Mouse (Mus musculus) midbrain, embryonic 11.5 days (tissue): ENCODE results near the gene Zc3h12d. TPM values are rescaled to one million over a fixed set of nuclear protein-coding genes. Genes with fewer than 3 reads are reported as not detected.
A peak's percentile ranks its signal among the peaks of the same experiment; 100 is the strongest.

ENCODE experiments used
- ATAC-seq: fragments of 200-750 bp; cut with Nextera tagmentation; 2 replicates; pipeline ENCODE4 v1.8.0; 2017; ENCODE audit warnings: moderate TSS enrichment, moderate library complexity; ENCODE audit not compliant: low FRiP score
- DNase-seq: peaks from one replicate; pipeline ENCODE4 v3.0.0; 2015; ENCODE audit warnings: low spot score; ENCODE audit errors: missing footprints
- H3K27ac ChIP-seq: fragments of 300-500 bp; sonication (generic); 2 replicates; pipeline ENCODE4 v1.5.1; 2014; ENCODE audit warnings: low read depth, low read length
- H3K27me3 ChIP-seq: fragments of 300-500 bp; sonication (generic); 2 replicates; pipeline ENCODE4 v1.6.1; 2014; ENCODE audit warnings: mild to moderate bottlenecking, low read length, moderate library complexity, mixed read lengths; ENCODE audit not compliant: control insufficient read depth, insufficient read depth
- H3K36me3 ChIP-seq: fragments of 300-500 bp; sonication (generic); 2 replicates; pipeline ENCODE4 v1.6.1; 2014; ENCODE audit warnings: mild to moderate bottlenecking, low read length, moderate library complexity, mixed read lengths; ENCODE audit not compliant: control insufficient read depth, insufficient read depth
- H3K4me1 ChIP-seq: fragments of 300-500 bp; sonication (generic); 2 replicates; pipeline ENCODE4 v1.6.1; 2014; ENCODE audit warnings: low read length; ENCODE audit not compliant: control insufficient read depth, insufficient read depth
- H3K4me2 ChIP-seq: fragments of 300-500 bp; sonication (generic); 2 replicates; pipeline ENCODE4 v1.6.1; 2014; ENCODE audit warnings: mild to moderate bottlenecking, moderate library complexity
- H3K4me3 ChIP-seq: fragments of 300-500 bp; sonication (generic); 2 replicates; pipeline ENCODE4 v1.5.1; 2014; ENCODE audit warnings: low read depth, low read length
- H3K9ac ChIP-seq: fragments of 300-500 bp; sonication (generic); 2 replicates; pipeline ENCODE4 v1.6.1; 2014; ENCODE audit warnings: low read length
- H3K9me3 ChIP-seq: fragments of 300-500 bp; sonication (generic); 2 replicates; pipeline ENCODE4 v1.6.1; 2016; ENCODE audit warnings: low read length; ENCODE audit not compliant: control insufficient read depth
- WGBS: fragments of 180-500 bp; shearing (Covaris S2); extraction: QIAGEN DNeasy Blood & Tissue Kit; methylation state at CpG from one replicate; pipeline ENCODE4 v1.1.7; 2014; 5-methylcytosine and 5-hydroxymethylcytosine counted together
- polyA plus RNA-seq: library from polyadenylated mRNA; unstranded; fragments of >200 nt; fragmentation: Nextera tagmentation; extraction: Ambion mirVana; gene quantifications from 2 replicates; pipeline ENCODE4 v1.2.1, GENCODE M21; 2014

Gene Zc3h12d
- polyA plus RNA-seq, 1 experiment from 2014 or later: not detected

GRCm38 (mm10) chr10:7864184-7864583 lies 31.9 kb downstream of the Zc3h12d start:
- Histone ChIP-seq H3K36me3 (no peaks in the 10 kb centered on the region), H3K9ac (no peak overlapping the region), H3K27ac (no peak overlapping the region), H3K4me2 (no peak overlapping the region), H3K9me3 (no peaks in the 10 kb centered on the region), H3K4me3 (no peak overlapping the region), H3K4me1 (peaks cover 7% of the 10 kb centered on the region), H3K27me3 (peaks cover 14% of the 10 kb centered on the region)
- 82% methylated on average over 6 of the region's 6 CpGs for WGBS
- ATAC-seq (no peak), DNase-seq (no peak)

- peaks cover 7% of the 10 kb centered on the region for H3K4me1 ChIP-seq
- H3K27ac ChIP-seq: no peak overlapping the region
- no peak overlapping the region for H3K4me3 ChIP-seq
- peak; percentile 37 for DNase-seq
- no peaks in the 10 kb centered on the region for H3K9me3 ChIP-seq
- 80% methylated on average over 3 of the region's 3 CpGs for WGBS
- H3K9ac ChIP-seq: no peak overlapping the region
- H3K4me2 ChIP-seq: no peak overlapping the region
- no peaks in the 10 kb centered on the region for H3K36me3 ChIP-seq
- H3K27me3 ChIP-seq: peaks cover 14% of the 10 kb centered on the region
- ATAC-seq: no peak
Observed at GRCm38 (mm10) chr10:7864806-7865205, 32.5 kb downstream of the Zc3h12d start.

- peaks cover 7% of the 10 kb centered on the region for H3K4me1 ChIP-seq
Observed at GRCm38 (mm10) chr10:7866762-7867665, 34.7 kb downstream of the Zc3h12d start.

GRCm38 (mm10) chr10:7867666-7868030 lies 35.4 kb downstream of the Zc3h12d start:
- H3K4me1 ChIP-seq: peaks cover 7% of the 10 kb centered on the region
- no peaks in the 10 kb centered on the region for H3K36me3 ChIP-seq
- peak overlapping the region; percentile 41 for H3K4me3 ChIP-seq
- H3K9me3 ChIP-seq: no peaks in the 10 kb centered on the region
- H3K27ac ChIP-seq: no peak overlapping the region
- H3K9ac ChIP-seq: peak overlapping the region; percentile 61
- ATAC-seq: peak; percentile 25; the same call in 1 of the 2 replicates
- H3K27me3 ChIP-seq: peaks cover 14% of the 10 kb centered on the region
- peak overlapping the region; percentile 85 for H3K4me2 ChIP-seq
- DNase-seq: peak; percentile 90
- whole genome bisulfite sequencing: 20% methylated on average over 21 of the region's 21 CpGs

More at GRCm38 (mm10) chr10:7866762-7867665, 34.7 kb downstream of the Zc3h12d start:
- peak; percentile 91 for DNase-seq
- peaks cover 14% of the 10 kb centered on the region for H3K27me3 ChIP-seq
- H3K4me3 ChIP-seq: peak overlapping the region; percentile 41
- H3K4me2 ChIP-seq: peak overlapping the region; percentile 85
- no peak overlapping the region for H3K27ac ChIP-seq
- no peaks in the 10 kb centered on the region for H3K36me3 ChIP-seq
- H3K9ac ChIP-seq: peak overlapping the region; percentile 61
- H3K9me3 ChIP-seq: no peaks in the 10 kb centered on the region
- peak; percentile 51 for ATAC-seq
- WGBS: 18% methylated on average over 50 of the region's 50 CpGs

GRCm38 (mm10) chr10:7869746-7870145 lies 37.5 kb downstream of the Zc3h12d start:
- no peak for ATAC-seq
- Histone ChIP-seq H3K4me1 (peaks cover 7% of the 10 kb centered on the region), H3K27ac (no peak overlapping the region), H3K27me3 (peaks cover 14% of the 10 kb centered on the region), H3K9ac (no peak overlapping the region), H3K9me3 (no peaks in the 10 kb centered on the region), H3K36me3 (no peaks in the 10 kb centered on the region), H3K4me3 (no peak overlapping the region), H3K4me2 (no peak overlapping the region)
- 65% methylated on average over 8 of the region's 8 CpGs for WGBS
- peak; percentile 77 for DNase-seq

GRCm38 (mm10) chr10:7870571-7871315 lies 38.5 kb downstream of the Zc3h12d start:
- no peak for ATAC-seq
- Histone ChIP-seq H3K27me3 (peaks cover 14% of the 10 kb centered on the region), H3K9ac (no peak overlapping the region), H3K27ac (no peak overlapping the region), H3K4me3 (no peak overlapping the region), H3K4me2 (no peak overlapping the region), H3K4me1 (peaks cover 7% of the 10 kb centered on the region), H3K36me3 (no peaks in the 10 kb centered on the region), H3K9me3 (no peaks in the 10 kb centered on the region)
- WGBS: 68% methylated on average over 11 of the region's 11 CpGs
- DNase-seq: peak; percentile 89

- Histone ChIP-seq H3K9ac (no peak overlapping the region), H3K4me1 (peaks cover 7% of the 10 kb centered on the region), H3K4me2 (no peak overlapping the region), H3K27ac (no peak overlapping the region), H3K36me3 (no peaks in the 10 kb centered on the region), H3K9me3 (no peaks in the 10 kb centered on the region), H3K4me3 (no peak overlapping the region), H3K27me3 (peaks cover 14% of the 10 kb centered on the region)
- DNase-seq (peak; percentile 59), ATAC-seq (no peak)
- WGBS: 82% methylated on average over 5 of the region's 5 CpGs
Observed at GRCm38 (mm10) chr10:7871381-7872020, 39.2 kb downstream of the Zc3h12d start.

GRCm38 (mm10) chr10:7874194-7874593 lies 41.9 kb downstream of the Zc3h12d start:
- Histone ChIP-seq H3K36me3 (no peaks in the 10 kb centered on the region), H3K27ac (no peak overlapping the region), H3K4me2 (no peak overlapping the region), H3K4me1 (no peaks in the 10 kb centered on the region), H3K27me3 (no peaks in the 10 kb centered on the region), H3K4me3 (no peak overlapping the region), H3K9me3 (no peaks in the 10 kb centered on the region), H3K9ac (no peak overlapping the region)
- DNase-seq (peak; percentile 37), ATAC-seq (no peak)
- 86% methylated on average over 7 of the region's 7 CpGs for WGBS
